Mouse (Mus musculus) T-helper 1 cell (primary cell): Measurements from ENCODE around the gene Camk1g.

Source experiments
- in situ Hi-C: fragments of 300-600 bp; cut with MboI, MseI; formaldehyde crosslinking; loops from one replicate; pipeline ENCODE4 v1.15.1; 2025; ENCODE audit warnings: high pct_unique_total_duplicates

Gene Camk1g

DNA sequence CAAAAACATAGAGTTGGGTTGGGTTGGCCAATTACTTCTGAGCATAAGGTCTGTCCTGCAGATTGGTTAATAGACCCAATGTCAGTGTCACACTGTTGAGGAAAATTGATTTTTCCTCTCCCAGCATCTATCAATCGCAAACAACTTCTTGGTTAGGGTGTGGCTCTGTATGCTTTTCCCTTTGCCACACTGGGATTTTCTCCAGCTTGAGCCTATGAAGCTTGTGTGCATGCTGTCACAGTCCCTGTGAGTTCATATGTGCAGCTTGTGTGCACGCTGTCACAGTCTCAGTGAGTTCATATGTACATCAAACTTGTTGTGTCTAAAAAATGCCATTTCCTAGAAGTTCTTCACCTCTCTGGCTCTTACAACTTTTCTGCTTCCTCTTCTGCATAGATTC lies 63.3 kb downstream of the Camk1g start:
- in situ Hi-C loops: loop anchor here (25.0 kb wide), 1 partner anchor 1120 kb away; the partner anchor contains the start of gene Kcnh1

DNA sequence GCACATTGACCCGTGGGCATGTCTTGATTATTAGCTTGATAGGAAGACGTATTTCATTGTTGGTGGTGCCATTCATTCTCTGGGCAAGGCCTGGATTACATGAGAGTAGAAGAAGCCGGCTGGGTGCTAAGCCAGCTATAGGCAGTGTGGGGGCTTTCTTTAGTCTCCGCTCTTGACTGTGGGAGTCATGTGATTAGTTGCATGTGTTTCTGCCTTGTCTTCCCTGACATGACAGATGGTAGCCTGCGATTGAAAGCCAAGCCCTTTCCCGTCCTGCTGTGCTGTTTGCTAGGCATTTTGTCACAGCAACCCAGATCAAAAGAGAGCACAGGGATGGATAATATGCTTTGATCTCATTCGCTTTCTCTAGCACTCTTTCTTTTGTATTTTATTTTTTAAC lies 64.7 kb downstream of the Camk1g start:
- in situ Hi-C loops: loop anchor here (25.0 kb wide), 1 partner anchor 1118 kb away; the partner anchor contains the start of gene Kcnh1

DNA sequence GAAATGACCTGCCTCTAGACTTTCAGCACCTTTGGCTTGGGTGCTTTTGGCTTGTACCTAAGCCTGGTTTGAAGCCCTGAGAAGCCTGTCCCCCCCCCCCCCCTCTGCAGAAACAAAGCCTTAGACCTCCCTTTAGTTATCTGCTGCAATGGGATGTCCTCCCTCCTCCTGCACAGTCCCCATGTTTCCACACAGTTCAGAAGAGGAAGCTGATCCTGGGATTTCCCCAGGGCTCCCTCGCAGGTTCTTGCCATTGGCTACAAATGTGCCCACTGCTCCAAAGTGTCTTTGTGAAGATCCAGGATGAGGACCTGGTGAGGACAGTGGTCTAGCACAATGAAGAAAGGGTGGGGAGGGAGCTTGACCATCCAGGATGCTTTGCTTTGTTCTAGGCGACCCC lies 67.0 kb downstream of the Camk1g start:
- in situ Hi-C loops: loop anchor here (25.0 kb wide), 1 partner anchor 1116 kb away; the partner anchor contains the start of gene Kcnh1

DNA sequence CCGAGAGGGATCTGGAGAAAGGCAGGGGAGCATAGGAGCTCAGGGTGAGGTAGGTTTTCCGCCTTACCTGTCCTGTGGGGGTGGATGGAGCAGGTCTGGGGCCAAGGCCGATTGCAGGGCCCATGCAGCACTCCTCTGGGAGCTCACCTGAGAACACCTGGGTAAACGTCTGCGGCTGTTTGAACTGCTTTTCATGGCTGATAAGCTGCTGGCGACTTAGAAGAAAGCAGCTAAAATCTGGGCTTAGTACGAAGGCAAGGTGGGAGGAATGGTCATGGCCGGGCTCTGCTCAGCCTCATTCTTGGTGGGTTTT lies 68.0 kb downstream of the Camk1g start:
- in situ Hi-C loops: loop anchor here (25.0 kb wide), 1 partner anchor 1115 kb away; the partner anchor contains the start of gene Kcnh1

DNA sequence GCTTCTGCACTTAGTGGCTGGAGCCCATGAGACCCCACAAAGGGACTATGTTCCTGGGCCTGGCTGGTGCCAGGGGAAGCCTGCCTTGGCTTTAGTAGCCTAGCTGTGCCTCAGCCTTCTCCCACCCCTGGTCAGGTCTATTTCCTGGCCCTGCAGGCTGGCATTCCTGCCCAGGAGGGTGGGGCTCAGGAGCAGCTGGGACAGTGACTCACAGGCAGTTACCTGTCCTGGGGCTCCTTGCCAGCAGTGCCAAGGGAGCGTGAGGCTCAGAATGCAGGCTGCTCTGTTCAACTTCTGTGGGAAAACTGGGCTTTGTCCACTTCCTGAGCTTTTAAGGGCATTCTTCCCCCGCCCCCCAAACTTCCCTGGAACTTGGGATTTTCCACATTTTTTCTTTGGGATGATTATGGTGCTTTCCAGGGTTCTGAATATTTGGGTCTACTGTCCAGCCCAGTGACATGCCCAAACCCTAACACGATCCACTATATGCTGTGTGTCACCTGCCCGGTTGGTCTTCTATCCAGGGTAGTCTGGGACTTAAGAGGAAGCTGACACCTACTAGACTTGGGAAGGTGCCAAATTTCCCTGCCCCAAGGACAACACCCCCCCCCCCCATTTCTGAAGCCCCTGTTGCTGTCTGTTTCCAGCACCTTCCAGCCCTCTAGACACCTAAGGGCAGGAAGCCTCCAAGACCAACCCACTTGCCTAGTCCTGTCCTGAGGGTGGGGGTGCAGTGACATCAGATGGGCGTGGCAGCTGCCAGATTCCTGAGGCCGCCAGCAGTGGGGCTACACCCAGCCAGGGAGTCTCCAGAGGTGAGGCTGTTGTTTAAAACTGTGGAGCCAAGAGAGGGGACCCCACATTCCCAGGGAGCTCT lies 68.6 kb downstream of the Camk1g start:
- in situ Hi-C loops: loop anchor here (25.0 kb wide), 1 partner anchor 1114 kb away; the partner anchor contains the start of gene Kcnh1

DNA sequence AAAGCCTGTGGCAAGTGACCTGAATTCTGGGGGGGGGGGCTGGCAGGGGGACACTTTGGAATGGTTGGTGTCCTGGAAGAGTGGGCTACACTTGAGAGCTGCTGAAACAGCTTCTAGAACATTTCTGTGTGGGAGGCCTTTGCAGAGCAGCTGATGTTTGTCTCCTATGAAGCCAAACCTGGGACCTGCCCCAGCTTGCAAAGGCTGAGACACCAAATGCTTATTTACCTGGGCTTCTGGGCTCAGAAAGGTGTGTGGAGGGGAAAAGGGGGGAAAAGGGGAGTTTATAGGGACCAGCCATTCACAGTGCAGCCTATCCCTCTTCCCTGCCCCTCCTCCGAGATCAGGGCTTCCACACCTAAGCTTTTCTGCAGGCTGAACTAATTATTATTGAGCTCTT lies 70.1 kb downstream of the Camk1g start:
- in situ Hi-C loops: loop anchor here (25.0 kb wide), 1 partner anchor 1113 kb away; the partner anchor contains the start of gene Kcnh1

DNA sequence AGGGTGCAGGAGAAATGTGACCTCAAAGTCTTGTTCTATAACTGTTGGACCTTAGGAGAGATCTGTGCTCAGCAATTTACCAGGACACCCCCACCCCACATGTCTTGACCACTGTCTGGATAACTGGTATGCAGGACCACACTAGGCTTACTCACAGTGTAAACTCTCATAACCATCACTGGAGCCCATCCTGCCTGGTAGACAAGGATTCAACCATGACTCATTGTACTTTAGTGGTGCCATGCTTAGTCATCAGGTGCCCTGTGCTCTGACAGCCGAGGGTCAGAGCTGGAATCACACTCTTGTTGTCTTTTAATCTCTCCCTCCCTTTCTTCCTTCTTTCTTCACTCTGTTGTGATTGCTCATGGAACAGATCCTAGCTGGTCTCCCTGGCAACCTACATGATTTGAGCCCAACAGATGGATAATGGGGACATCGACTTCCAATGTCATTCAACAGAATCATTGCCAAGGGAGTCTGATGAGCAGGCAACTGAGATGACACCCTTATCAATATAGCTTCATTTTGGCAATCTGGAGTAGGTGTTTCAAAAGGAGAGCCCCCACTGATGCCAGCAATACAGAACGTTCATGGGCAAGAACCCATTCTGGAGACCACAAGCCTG lies 71.8 kb downstream of the Camk1g start:
- in situ Hi-C loops: no loop called here
